Mouse (Mus musculus): ENCODE data around the gene Zglp1.
"Not testable (repeated sequence)": the region's sequence is repeated elsewhere in the genome, so short reads cannot be mapped to it uniquely, and the experiment has no call there.

Zglp1 gene

GRCm38 (mm10) chr9:21072641-21073040 lies 5.7 kb upstream of the Zglp1 start:
- DNase-seq (ENCODE audit: low read depth, low spot score), result peak; percentile 57

GRCm38 (mm10) chr9:21062928-21063327 lies 4.0 kb downstream of the Zglp1 start:
- DNase-seq (ENCODE audit: low read depth, low spot score), result no peak

GRCm38 (mm10) chr9:21051578-21051977 lies 15.3 kb downstream of the Zglp1 start:
- DNase-seq (ENCODE audit: low read depth, low spot score), result no peak

GRCm38 (mm10) chr9:21045235-21045634 lies 21.7 kb downstream of the Zglp1 start:
- DNase-seq (ENCODE audit: low read depth, low spot score), result no peak

- not testable (repeated sequence) for DNase-seq (ENCODE audit: low read depth, low spot score)
These were observed 22.1 kb downstream of the Zglp1 start for GRCm38 (mm10) chr9:21044785-21045184.

- no peak for DNase-seq (ENCODE audit: low read depth, low spot score)
These were observed 23.3 kb downstream of the Zglp1 start for GRCm38 (mm10) chr9:21043563-21043962.

- DNase-seq (ENCODE audit: low read depth, low spot score), result no peak
These were observed 25.6 kb downstream of the Zglp1 start for GRCm38 (mm10) chr9:21041308-21041707.

- DNase-seq (ENCODE audit: low read depth, low spot score), result no peak
These were observed 27.1 kb downstream of the Zglp1 start for GRCm38 (mm10) chr9:21039779-21040178.

GRCm38 (mm10) chr9:21037481-21037891 lies 29.4 kb downstream of the Zglp1 start:
- DNase-seq (ENCODE audit: low read depth, low spot score), result no peak

GRCm38 (mm10) chr9:21036666-21037065 lies 30.2 kb downstream of the Zglp1 start:
- DNase-seq (ENCODE audit: low read depth, low spot score), result no peak

GRCm38 (mm10) chr9:21036161-21036560 lies 30.7 kb downstream of the Zglp1 start:
- no peak for DNase-seq (ENCODE audit: low read depth, low spot score)

- DNase-seq (ENCODE audit: low read depth, low spot score), result no peak
These were observed 31.3 kb downstream of the Zglp1 start for GRCm38 (mm10) chr9:21035586-21035985.

GRCm38 (mm10) chr9:21034481-21035085 lies 32.3 kb downstream of the Zglp1 start:
- peak; percentile 75 for DNase-seq (ENCODE audit: low read depth, low spot score)

GRCm38 (mm10) chr9:21033136-21033535 lies 33.8 kb downstream of the Zglp1 start:
- DNase-seq (ENCODE audit: low read depth, low spot score), result peak; percentile 92

GRCm38 (mm10) chr9:21032491-21032890 lies 34.4 kb downstream of the Zglp1 start:
- no peak for DNase-seq (ENCODE audit: low read depth, low spot score)

GRCm38 (mm10) chr9:21031896-21032351 lies 35.0 kb downstream of the Zglp1 start, which contains the start of gene Icam5:
Gene Icam5 (plus strand): TSS chr9:21032073.
- DNase-seq (ENCODE audit: low read depth, low spot score), result no peak

GRCm38 (mm10) chr9:21031251-21031895 lies 35.5 kb downstream of the Zglp1 start:
- DNase-seq (ENCODE audit: low read depth, low spot score), result peak; percentile 79

- peak; percentile 95 for DNase-seq (ENCODE audit: low read depth, low spot score)
These were observed 36.1 kb downstream of the Zglp1 start for GRCm38 (mm10) chr9:21030781-21031250.

GRCm38 (mm10) chr9:21030055-21030600 lies 36.8 kb downstream of the Zglp1 start:
- DNase-seq (ENCODE audit: low read depth, low spot score), result no peak

GRCm38 (mm10) chr9:21029291-21030054 lies 37.4 kb downstream of the Zglp1 start, which contains the start of gene Icam4:
Gene Icam4 (plus strand): TSS chr9:21029373.
- DNase-seq (ENCODE audit: low read depth, low spot score), result peak; percentile 86

- no peak for DNase-seq (ENCODE audit: low read depth, low spot score)
These were observed 38.3 kb downstream of the Zglp1 start for GRCm38 (mm10) chr9:21028560-21029110.

Data from ES-CJ7 (cell line).